Mouse (Mus musculus): ENCODE measurements around the gene Syn2. TPM values are rescaled to one million over a fixed set of nuclear protein-coding genes. Genes with fewer than 3 reads are reported as not detected.

Gene Syn2
- 385 and 411 TPM in 2 replicates for polyA plus RNA-seq (2012; rRNA removed)

DNA sequence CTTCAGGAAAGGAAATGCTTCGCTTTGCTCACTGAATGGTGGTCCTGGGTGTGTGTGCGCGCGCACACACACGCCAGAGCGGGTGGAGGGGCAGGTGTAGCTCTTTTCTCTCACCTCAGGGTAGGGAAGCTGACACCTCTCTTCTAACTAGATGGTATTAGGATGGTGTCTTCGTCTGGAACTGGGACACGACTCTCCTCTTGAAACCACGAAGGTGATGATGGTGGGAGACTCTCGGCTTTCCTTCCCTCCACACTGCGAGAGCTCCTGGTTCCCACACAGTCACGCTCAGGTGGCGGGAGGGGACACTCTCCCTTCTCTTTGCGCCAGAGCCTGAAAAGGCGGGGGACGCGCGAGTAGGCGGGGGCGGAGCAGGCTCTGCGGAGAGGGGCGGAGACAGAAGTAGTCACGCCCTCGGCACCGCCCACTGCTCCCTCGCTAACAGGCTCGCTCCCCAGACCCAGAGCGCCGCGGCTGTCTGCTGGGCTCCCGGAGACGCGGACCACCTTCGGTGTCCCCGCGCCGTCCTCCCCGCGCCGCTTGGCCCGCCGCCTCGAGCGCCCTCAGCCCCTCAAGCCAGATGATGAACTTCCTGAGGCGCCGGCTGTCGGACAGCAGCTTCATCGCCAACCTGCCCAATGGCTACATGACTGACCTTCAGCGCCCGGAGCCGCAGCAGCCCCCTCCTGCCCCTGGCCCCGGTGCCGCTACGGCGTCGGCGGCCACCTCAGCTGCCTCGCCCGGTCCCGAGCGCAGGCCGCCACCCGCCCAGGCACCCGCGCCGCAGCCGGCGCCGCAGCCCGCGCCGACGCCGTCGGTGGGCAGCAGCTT, at the start of gene Syn2:
Gene Syn2 (plus strand): TSS at position 402 of the 831 bp plus-strand sequence.
- DNase-seq (ENCODE audit: extremely low spot score in 1 of 2, low spot score in 1 of 2) = peak; percentile 86 to 97

GRCm38 (mm10) chr6:115085274-115085841, 49.3 kb upstream of the Syn2 start:
- peak; percentile 87 to 89 for DNase-seq (ENCODE audit: extremely low spot score in 1 of 2, low spot score in 1 of 2)

DNA sequence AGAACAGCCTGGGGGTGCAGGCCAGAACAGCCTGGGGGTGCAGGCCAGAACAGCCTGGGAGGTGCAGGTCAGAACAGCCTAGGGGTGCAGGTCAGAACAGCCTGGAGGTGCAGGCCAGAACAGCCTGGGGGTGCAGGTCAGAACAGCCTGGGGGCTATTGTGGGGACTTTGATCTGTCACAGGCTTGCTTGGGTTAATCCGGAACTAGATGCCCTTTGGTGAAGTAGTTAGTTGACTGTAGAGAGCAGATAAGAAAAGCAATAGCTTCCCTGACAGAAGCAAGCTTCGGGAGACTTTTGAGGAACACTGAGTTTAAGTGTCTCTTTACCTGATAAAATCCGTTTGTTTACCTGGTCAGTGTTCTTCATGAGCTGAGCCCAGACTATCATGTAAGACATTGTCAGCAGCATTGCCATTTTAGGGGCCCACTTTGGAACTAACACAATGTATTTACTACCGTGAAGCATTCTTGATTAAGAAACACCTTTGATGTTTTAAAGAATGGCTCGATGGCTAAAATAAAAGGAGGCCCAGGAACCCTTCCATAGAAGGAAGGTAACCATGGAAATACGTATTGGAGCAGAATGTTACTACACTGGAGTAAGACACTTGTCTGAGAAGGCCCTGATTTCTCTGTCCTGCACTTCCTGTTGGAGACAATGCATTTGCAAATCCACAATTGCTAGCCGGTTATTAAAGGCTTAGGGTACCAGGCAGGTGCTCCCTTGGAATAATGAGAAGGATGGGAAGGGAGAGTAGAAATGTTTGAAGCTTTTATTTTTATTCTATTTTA, 46.2 kb upstream of the Syn2 start:
- DNase-seq (ENCODE audit: extremely low spot score in 1 of 2, low spot score in 1 of 2) = no peak

GRCm38 (mm10) chr6:115091737-115092136, 43.0 kb upstream of the Syn2 start:
- DNase-seq (ENCODE audit: extremely low spot score in 1 of 2, low spot score in 1 of 2) = no peak

DNA sequence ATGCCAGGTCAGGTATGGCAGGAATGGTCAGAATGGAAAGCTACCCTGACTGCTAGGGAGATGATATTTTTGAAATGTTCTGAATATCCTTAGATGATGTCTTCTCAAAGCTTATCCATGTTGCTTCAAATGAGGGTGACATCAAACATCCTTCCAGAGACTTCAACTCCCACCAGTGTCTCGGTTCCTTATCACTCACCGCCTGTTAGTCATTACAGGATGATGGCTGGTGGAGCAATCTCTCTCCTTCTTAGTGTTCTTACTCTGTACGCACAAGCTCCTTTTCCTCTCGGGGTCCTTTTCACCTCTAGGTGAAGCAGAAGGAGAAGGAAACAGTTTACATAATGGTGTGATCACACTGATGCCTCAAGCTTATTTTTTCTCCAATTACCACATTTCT, 32.2 kb upstream of the Syn2 start:
- no peak for DNase-seq (ENCODE audit: extremely low spot score in 1 of 2, low spot score in 1 of 2)

DNA sequence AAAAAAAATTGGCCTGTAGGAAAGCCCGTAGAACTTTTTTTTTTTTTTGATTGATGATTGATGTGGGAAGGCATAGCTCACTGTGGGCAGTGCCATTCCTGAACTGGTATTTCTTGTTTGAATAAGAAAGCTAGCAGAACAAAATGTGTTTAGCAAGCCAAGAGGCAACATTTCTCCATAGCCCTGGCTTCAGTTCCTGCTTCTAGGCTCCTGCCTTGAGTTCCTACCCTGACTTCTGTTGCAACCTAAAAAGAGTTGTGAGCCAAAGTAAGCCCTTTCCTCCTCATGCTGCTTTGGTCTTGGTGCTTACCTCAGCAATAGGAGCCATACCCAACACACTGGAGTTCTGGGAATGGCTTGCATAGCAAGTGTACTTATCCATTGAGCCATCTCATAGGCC, 23.3 kb upstream of the Syn2 start:
- DNase-seq (ENCODE audit: extremely low spot score in 1 of 2, low spot score in 1 of 2) = no peak

GRCm38 (mm10) chr6:115122181-115122580, 12.5 kb upstream of the Syn2 start:
- peak; percentile 56 to 66 for DNase-seq (ENCODE audit: extremely low spot score in 1 of 2, low spot score in 1 of 2)

GRCm38 (mm10) chr6:115123262-115124201, 11.2 kb upstream of the Syn2 start:
- DNase-seq (ENCODE audit: extremely low spot score in 1 of 2, low spot score in 1 of 2) = peak; percentile 63 to 78

DNA sequence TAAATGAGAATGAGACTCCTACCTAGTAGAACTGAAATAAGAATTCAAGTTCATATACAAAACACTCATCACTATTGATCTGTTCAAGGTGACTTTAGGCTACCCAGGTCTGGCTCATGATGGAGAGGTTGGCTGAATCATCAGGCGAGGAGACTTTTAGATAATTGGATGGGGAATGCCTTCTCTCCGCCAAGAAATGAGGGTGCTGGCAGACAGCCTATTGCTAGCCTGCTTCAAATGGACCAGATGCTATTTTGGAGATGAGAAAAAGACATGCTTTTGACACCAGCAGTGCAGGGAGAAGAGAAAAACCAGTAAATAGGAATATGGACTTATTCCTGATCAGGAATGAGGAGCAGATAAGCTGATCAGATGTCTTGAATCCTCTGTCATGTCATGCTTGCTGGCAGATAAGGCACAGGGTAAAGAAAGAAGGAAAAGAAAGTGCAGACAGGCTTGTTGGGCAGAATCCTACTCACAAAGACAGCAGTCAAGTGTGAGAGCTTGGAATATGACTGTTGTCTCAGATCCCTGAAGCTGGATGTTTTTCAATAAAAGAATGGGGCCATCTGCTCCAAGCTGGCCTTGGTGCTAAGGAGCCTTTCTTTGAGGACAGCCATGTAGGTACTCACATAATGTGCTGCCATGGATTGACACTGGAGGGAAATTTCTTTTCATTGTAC, 9.9 kb upstream of the Syn2 start:
- DNase-seq (ENCODE audit: extremely low spot score in 1 of 2, low spot score in 1 of 2) = peak; percentile 45 to 81

DNA sequence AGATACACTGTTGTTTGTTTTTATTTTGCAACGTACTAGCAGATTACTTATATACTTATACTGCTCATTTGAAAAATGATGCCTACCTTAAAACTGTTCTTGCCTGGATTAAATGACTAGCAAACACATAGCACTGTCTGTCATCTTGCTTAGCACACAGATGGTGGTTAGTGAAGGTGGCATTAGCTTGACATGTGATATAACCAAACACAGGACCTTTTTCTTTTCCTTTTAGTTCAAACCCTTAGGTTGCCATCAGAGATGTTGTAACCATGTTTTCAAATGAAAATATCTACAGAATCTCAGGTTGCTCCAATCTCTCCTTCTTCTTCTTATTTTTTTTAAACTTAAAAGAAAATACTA, 9.4 kb upstream of the Syn2 start:
- DNase-seq (ENCODE audit: extremely low spot score in 1 of 2, low spot score in 1 of 2) = no peak

DNA sequence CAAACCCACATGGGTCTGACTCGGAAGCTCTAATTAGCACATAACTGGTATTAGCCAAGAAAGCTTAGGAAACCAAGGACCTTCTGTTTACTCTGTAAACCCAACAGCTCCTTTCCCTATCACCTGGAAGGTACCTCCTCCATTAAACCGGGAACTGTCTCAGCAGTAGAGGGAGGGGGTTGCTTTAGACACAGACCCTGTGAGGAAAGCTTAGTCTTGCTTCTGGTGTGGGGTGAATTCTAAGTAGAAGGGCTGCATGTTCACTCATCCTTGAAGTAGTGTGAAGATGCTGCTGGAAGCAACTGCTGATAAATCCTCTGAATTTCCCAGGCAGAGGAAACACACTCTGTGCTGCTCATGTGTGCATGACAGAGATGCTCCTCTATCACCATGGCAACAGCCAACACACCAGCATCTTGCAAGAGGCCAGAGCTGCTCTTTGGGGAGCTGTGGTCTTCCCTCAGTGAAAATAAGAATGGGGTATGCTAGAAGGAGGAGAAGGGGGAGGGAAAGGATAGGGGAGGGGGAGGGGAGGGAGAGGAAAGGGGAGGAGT, 8.4 kb upstream of the Syn2 start:
- peak; percentile 61 to 81 for DNase-seq (ENCODE audit: extremely low spot score in 1 of 2, low spot score in 1 of 2)

DNA sequence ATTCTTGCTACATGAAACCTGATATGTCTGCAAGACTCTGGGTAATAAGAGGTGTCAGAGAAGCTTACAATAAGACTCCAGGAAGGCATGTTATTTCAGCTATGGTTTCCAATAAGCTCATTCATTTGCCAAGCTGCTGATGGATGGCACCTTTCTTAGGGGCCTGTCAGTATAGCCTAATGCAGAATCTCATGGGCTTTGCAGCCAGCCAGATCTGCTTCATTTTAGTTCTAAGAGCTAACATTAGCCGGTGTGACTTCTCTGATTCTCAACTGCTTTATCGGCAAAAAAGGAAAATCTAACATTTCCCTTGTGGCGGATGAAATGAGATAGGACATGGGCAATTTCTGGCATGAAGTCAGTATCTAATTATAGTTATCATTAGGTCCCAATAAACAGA, 7.9 kb upstream of the Syn2 start:
- no peak for DNase-seq (ENCODE audit: extremely low spot score in 1 of 2, low spot score in 1 of 2)

DNA sequence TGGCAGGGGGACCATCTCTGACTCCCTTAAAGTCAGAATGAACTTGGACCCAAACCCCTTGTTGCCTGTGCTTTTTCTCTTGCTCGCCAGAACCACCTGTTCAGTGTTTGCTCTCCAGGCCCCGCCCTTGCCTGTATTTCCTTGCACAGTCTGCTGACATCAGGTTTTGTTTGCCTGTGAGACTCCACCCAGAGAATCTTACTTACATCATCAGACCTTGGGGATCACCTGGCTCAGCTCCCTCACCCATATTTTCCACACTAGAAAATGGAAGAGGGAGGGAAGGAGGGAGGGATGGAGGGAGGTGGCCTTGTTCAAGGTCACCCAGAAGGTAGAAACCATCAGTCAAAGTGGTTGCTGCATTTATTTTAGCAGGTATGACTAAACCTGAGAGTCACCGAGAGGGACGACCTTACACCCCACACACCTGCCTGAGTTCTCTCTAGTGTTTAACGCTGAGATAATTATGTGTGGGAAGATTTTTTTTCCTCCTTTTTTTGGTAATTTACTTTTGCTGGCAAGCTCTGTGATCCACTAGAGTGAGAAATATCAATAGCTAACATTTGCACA, 7.4 kb upstream of the Syn2 start:
- no peak for DNase-seq (ENCODE audit: extremely low spot score in 1 of 2, low spot score in 1 of 2)

DNA sequence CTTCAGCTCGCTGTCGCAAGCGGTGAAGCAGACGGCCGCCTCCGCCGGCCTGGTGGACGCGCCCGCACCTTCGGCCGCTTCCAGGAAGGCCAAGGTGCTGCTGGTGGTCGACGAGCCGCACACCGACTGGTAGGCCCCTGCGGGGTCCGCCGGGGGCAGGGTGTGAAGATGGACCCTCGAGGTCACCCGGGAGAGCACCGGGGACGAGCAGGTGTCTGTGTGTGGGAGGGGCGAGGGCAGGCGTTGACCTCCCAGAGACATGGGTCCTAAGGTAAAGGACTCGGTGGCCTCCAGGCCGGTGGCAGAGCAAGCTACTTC, 589 bp downstream of the Syn2 start:
- no peak for DNase-seq (ENCODE audit: extremely low spot score in 1 of 2, low spot score in 1 of 2)

- no peak for DNase-seq (ENCODE audit: extremely low spot score in 1 of 2, low spot score in 1 of 2)
Measured at GRCm38 (mm10) chr6:115136156-115136555, 1.5 kb downstream of the Syn2 start.

- no peak for DNase-seq (ENCODE audit: extremely low spot score in 1 of 2, low spot score in 1 of 2)
Measured at GRCm38 (mm10) chr6:115141446-115141845, 6.7 kb downstream of the Syn2 start.

DNA sequence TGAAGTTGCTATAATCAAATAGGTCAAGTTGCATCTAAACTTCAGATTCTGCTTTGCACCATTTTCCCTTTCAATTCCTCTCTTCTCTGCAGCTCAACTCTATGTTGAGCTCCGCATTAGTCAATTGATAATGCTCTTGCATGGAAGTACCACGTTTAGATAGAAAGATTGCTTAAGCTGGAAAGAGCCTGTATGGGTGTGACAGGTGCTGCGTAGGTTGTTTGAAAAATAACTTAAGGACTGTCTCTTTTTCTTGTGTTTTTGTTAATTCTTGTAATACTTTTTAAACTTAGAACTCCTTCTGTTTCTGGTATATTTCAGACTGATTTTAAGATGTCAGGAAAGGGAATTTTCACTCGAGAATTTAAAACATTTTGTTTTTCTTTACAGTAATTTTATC, 26.5 kb downstream of the Syn2 start:
- DNase-seq (ENCODE audit: extremely low spot score in 1 of 2, low spot score in 1 of 2) = peak in 1 of 2 experiments; percentile 52

GRCm38 (mm10) chr6:115165863-115166470, 31.3 kb downstream of the Syn2 start:
- no peak for DNase-seq (ENCODE audit: extremely low spot score in 1 of 2, low spot score in 1 of 2)

DNA sequence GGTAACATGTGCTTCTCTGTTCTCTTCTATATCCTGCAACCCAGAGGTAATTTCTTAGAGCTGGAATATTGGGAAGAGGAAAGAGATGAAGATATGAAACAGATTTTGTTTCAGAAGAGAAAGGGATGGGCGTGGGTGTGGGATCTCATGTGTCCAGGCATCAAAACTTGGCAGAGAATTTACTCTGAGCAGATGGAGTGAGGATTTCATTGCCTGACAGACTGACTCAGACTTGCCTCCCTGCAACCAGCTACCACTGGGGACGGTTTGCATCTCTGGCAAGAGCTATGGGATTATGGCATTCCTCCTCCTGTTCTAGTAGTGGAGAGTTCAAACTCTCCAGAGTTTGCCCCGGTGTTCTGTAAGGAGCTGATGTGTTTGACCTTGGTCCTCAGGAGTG, 34.2 kb downstream of the Syn2 start:
- peak; percentile 86 to 91 for DNase-seq (ENCODE audit: extremely low spot score in 1 of 2, low spot score in 1 of 2)
